Mouse (Mus musculus) induced T-regulatory cell, adult 2 months (primary cell): ENCODE results near the gene Lmod3.
A peak's percentile ranks its signal among the peaks of the same experiment; 100 is the strongest.

ENCODE experiments used
- DNase-seq: peaks from one replicate; pipeline ENCODE4 v3.0.0-alpha.2; 2012; ENCODE audit warnings: low read depth

The Lmod3 gene

GRCm38 (mm10) chr6:97226083-97226491, 26.5 kb downstream of the Lmod3 start:
- no peak for DNase-seq

- DNase-seq = no peak
Measured at GRCm38 (mm10) chr6:97224505-97224904, 28.1 kb downstream of the Lmod3 start.

- DNase-seq = no peak
Measured at GRCm38 (mm10) chr6:97223566-97223965, 29.0 kb downstream of the Lmod3 start.

- no peak for DNase-seq
Measured at GRCm38 (mm10) chr6:97222931-97223467, 29.6 kb downstream of the Lmod3 start.

- DNase-seq = no peak
Measured at GRCm38 (mm10) chr6:97222321-97222720, 30.2 kb downstream of the Lmod3 start.

- DNase-seq = peak; percentile 59
Measured at GRCm38 (mm10) chr6:97221205-97222025, 31.1 kb downstream of the Lmod3 start.

- DNase-seq = no peak
Measured at GRCm38 (mm10) chr6:97220672-97221071, 31.9 kb downstream of the Lmod3 start.

- no peak for DNase-seq
Measured at GRCm38 (mm10) chr6:97216154-97216821, 36.3 kb downstream of the Lmod3 start.

- peak; percentile 58 for DNase-seq
Measured at GRCm38 (mm10) chr6:97211981-97212380, 40.6 kb downstream of the Lmod3 start.

- peak; percentile 80 for DNase-seq
Measured at GRCm38 (mm10) chr6:97210962-97211601, 41.5 kb downstream of the Lmod3 start.

GRCm38 (mm10) chr6:97210191-97210961, 42.2 kb downstream of the Lmod3 start, which contains the start of gene Arl6ip5:
Arl6ip5 (plus strand) TSS chr6:97210689.
- peak; percentile 96 for DNase-seq

GRCm38 (mm10) chr6:97209751-97210150, 42.8 kb downstream of the Lmod3 start:
- DNase-seq = no peak

GRCm38 (mm10) chr6:97209201-97209600, 43.4 kb downstream of the Lmod3 start:
- DNase-seq = no peak

- DNase-seq = peak; percentile 65
Measured at GRCm38 (mm10) chr6:97208406-97208805, 44.2 kb downstream of the Lmod3 start.

GRCm38 (mm10) chr6:97207085-97207484, 45.5 kb downstream of the Lmod3 start:
- DNase-seq = no peak

- peak; percentile 100 for DNase-seq
Measured at GRCm38 (mm10) chr6:97205439-97205885, 47.1 kb downstream of the Lmod3 start, which contains the start of gene Uba3. Uba3 (minus strand) TSS chr6:97205647.

- DNase-seq = peak; percentile 49
Measured at GRCm38 (mm10) chr6:97204952-97205351, 47.6 kb downstream of the Lmod3 start.

- peak; percentile 35 for DNase-seq
Measured at GRCm38 (mm10) chr6:97204252-97204869, 48.2 kb downstream of the Lmod3 start.

GRCm38 (mm10) chr6:97202477-97202876, 50.1 kb downstream of the Lmod3 start:
- no peak for DNase-seq

GRCm38 (mm10) chr6:97200437-97200836, 52.1 kb downstream of the Lmod3 start:
- DNase-seq = no peak
